Mouse (Mus musculus) lung, embryonic 16.5 days (tissue): ENCODE results near the gene Vps13d. TPM values are rescaled to one million over a fixed set of nuclear protein-coding genes. Genes with fewer than 3 reads are reported as not detected.

Experiments
- ATAC-seq: fragments of 200-750 bp; cut with Nextera tagmentation; 2 replicates; pipeline ENCODE4 v1.8.0; 2017; ENCODE audit warnings: low read depth, mild to moderate bottlenecking, moderate library complexity
- H3K27ac ChIP-seq: fragments of 300-500 bp; sonication (generic); 2 replicates; pipeline ENCODE4 v1.5.1; 2014; ENCODE audit warnings: mild to moderate bottlenecking, control low read depth, low read length
- H3K27me3 ChIP-seq: fragments of 300-500 bp; sonication (generic); 2 replicates; pipeline ENCODE4 v1.6.1; 2014; ENCODE audit warnings: low read depth, low read length, mixed read lengths; ENCODE audit not compliant: control insufficient read depth, insufficient read depth
- H3K36me3 ChIP-seq: fragments of 300-500 bp; sonication (generic); 2 replicates; pipeline ENCODE4 v1.6.1; 2014; ENCODE audit warnings: low read length; ENCODE audit not compliant: control insufficient read depth, insufficient read depth
- H3K4me1 ChIP-seq: fragments of 300-500 bp; sonication (generic); replicated peaks from 2 replicates; pipeline ENCODE4 v1.6.1; 2014; ENCODE audit warnings: low read length, mixed read lengths; ENCODE audit not compliant: control insufficient read depth, insufficient read depth
- H3K4me2 ChIP-seq: fragments of 300-500 bp; sonication (generic); 2 replicates; pipeline ENCODE4 v1.6.1; 2014; ENCODE audit warnings: low read depth, low read length, control low read depth
- H3K4me3 ChIP-seq: fragments of 300-500 bp; sonication (generic); 2 replicates; pipeline ENCODE4 v1.5.1; 2014; ENCODE audit warnings: mild to moderate bottlenecking, low read length, control low read depth
- H3K9ac ChIP-seq: fragments of 300-500 bp; sonication (generic); 2 replicates; pipeline ENCODE4 v1.6.1; 2014; ENCODE audit warnings: low read length, control low read depth
- H3K9me3 ChIP-seq: fragments of 300-500 bp; sonication (generic); 2 replicates; pipeline ENCODE4 v1.6.1; 2016; ENCODE audit warnings: low read length; ENCODE audit not compliant: control insufficient read depth
- WGBS: fragments of 180-500 bp; shearing (Covaris S2); extraction: QIAGEN DNeasy Blood & Tissue Kit; methylation state at CpG from one replicate; pipeline ENCODE4 v1.1.7; 2014; 5-methylcytosine and 5-hydroxymethylcytosine counted together
- polyA plus RNA-seq: library from polyadenylated mRNA; unstranded; fragments of >200 nt; fragmentation: Nextera tagmentation; extraction: Ambion mirVana; gene quantifications from 2 replicates; pipeline ENCODE4 v1.2.1, GENCODE M21; 2015

Gene Vps13d
- polyA plus RNA-seq, 1 experiment from 2014 or later: 5.9 TPM

DNA sequence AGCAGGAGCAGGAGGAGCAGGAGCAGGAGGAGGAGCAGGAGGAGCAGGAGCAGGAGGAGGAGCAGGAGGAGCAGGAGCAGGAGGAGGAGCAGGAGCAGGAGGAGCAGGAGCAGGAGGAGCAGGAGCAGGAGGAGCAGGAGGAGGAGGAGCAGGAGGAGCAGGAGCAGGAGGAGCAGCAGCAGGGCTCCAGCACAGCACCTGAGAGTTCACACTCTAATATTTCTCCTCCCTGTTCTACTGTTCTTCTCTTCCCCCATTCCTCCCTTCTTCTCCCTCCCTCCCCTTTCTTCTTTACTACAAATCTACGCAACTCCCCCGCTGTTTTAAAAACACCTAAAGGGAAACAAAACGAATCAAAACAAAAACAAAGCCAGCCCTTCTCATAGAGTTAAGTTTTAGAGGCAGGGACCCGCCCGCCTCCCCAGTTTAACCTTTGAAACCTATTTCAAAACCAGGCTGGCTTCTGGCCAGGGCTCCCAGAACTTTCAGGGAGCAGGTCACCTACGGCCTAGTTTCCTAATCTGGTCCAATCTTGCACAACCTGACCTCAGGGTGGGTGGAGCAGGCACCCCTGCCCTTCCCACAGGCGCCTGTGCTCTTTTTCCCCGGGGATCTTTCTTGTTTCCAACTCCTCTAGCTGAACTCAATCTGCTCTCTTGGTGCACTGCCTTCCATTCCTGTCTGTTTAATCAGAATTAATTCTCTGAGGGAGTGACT, 234.5 kb downstream of the Vps13d start:
- Histone ChIP-seq H3K9ac (no peak overlapping the region), H3K4me1 (peaks cover 12% of the 10 kb centered on the region; the same call in 1 of the 2 replicates), H3K27me3 (no peaks in the 10 kb centered on the region), H3K4me3 (no peak overlapping the region), H3K27ac (peak overlapping the region; percentile 40; the same call in 1 of the 2 replicates), H3K4me2 (no peak overlapping the region), H3K36me3 (no peaks in the 10 kb centered on the region; the same call in 1 of the 2 replicates), H3K9me3 (no peaks in the 10 kb centered on the region)
- ATAC-seq: peak; percentile 65
- 52% methylated on average over 8 of the region's 8 CpGs for WGBS

DNA sequence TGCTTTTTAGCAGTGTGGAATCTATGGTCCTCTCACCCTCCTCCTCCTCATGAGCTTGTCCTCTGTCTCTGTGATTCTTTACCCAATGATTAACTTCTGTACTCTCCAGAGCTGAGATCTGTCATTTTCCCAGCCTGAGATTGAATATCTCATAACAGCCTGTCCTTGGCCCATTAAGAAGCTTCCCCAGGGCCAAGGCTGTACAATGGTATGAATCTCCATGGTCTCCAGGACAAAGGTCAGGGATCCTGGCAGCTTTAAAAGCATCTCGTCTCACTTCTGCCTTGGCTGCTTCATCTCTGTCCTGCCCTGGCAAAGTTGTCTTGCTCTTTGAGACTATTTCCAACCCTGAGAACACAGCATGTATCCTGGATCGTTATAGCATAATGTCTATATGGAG, 237.1 kb downstream of the Vps13d start:
- WGBS: 70% methylated on average over 2 of the region's 2 CpGs
- no peak for ATAC-seq
- no peak overlapping the region for H3K27ac ChIP-seq

DNA sequence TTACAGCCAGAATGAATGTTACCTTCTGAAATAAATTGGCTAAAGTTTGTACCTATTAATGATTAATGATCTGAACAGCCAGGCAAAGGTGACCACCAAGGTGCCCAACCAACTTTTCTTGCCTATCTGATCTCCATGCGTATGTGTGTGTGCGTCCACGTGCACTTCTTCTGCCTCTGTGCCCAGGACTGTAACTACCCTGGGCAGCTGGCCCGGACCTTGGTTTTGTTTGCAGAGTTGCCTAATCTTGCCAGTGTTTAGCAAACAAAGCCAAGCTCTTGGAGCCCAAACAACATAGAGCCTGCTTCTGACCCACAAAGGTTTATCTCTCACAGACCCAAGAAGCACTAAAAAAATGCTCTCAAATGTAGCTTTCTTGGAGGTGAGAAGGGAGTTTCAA, 237.6 kb downstream of the Vps13d start:
- 55% methylated on average over 4 of the region's 4 CpGs for WGBS

More for the DNA sequence above, 237.1 kb downstream of the Vps13d start:
- no peak overlapping the region for H3K4me3 ChIP-seq
- no peak overlapping the region for H3K9ac ChIP-seq
- H3K4me2 ChIP-seq: no peak overlapping the region
- no peaks in the 10 kb centered on the region for H3K27me3 ChIP-seq
- no peaks in the 10 kb centered on the region; the same call in 1 of the 2 replicates for H3K36me3 ChIP-seq
- H3K9me3 ChIP-seq: no peaks in the 10 kb centered on the region
- H3K4me1 ChIP-seq: peaks cover 12% of the 10 kb centered on the region; the same call in 1 of the 2 replicates

DNA sequence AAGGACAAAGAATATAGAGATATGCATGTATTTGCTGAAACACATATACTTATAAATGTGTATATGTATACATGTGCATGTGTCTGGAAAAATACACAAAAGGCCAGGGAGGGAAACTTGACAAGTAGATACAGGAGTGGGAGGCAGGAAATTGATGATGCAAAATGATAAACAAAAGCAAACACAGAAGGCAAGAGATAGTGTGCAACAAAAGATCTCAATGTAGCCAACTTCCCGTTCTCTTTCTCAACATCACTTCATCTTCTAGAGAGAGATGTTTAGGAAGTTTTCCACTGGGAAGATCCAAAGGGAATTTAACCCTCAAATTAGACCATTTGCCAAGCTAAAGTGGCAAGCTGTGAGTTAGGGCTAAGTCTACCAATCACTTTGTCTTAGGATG, 238.5 kb downstream of the Vps13d start:
- Histone ChIP-seq H3K4me2 (no peak overlapping the region), H3K27me3 (no peaks in the 10 kb centered on the region), H3K27ac (no peak overlapping the region), H3K4me3 (no peak overlapping the region), H3K4me1 (peaks cover 12% of the 10 kb centered on the region; the same call in 1 of the 2 replicates), H3K36me3 (no peaks in the 10 kb centered on the region), H3K9me3 (no peaks in the 10 kb centered on the region), H3K9ac (no peak overlapping the region)
- ATAC-seq: peak; percentile 35; the same call in 1 of the 2 replicates
- 27% methylated on average over 1 of the region's 1 CpGs for WGBS

More for the DNA sequence above, 237.6 kb downstream of the Vps13d start:
- no peaks in the 10 kb centered on the region; the same call in 1 of the 2 replicates for H3K36me3 ChIP-seq
- H3K9me3 ChIP-seq: no peaks in the 10 kb centered on the region
- no peaks in the 10 kb centered on the region for H3K27me3 ChIP-seq
- no peak overlapping the region for H3K4me2 ChIP-seq
- ATAC-seq: 0 out of 2 replicates have a peak, but pooled peaks have one; percentile 21
- peaks cover 12% of the 10 kb centered on the region; the same call in 1 of the 2 replicates for H3K4me1 ChIP-seq
- H3K4me3 ChIP-seq: no peak overlapping the region
- H3K27ac ChIP-seq: no peak overlapping the region
- no peak overlapping the region for H3K9ac ChIP-seq

DNA sequence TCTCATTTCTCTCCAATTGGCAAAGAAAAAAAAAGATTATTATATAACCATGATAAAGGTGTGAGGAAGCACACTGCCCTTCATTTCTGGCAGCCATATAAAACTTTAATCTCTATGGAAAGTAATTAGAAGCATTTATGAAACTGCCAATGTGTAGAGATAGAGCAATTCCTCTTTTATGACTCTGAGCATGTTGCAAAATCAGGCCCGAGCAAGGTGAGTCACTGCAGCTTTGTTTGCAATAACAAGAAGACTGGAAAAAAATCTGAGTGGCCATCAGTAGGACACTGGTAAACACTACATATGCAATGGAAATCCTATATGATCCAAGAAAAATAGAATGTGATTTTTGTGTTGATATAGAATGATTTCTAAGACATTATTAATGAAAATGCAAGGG, 238.9 kb downstream of the Vps13d start:
- Histone ChIP-seq H3K27me3 (no peaks in the 10 kb centered on the region), H3K9ac (no peak overlapping the region), H3K9me3 (no peaks in the 10 kb centered on the region), H3K4me3 (no peak overlapping the region), H3K27ac (no peak overlapping the region), H3K36me3 (no peaks in the 10 kb centered on the region), H3K4me1 (peaks cover 11% of the 10 kb centered on the region; the same call in 1 of the 2 replicates), H3K4me2 (no peak overlapping the region)
- WGBS: 58% methylated on average over 1 of the region's 1 CpGs
- no peak for ATAC-seq

DNA sequence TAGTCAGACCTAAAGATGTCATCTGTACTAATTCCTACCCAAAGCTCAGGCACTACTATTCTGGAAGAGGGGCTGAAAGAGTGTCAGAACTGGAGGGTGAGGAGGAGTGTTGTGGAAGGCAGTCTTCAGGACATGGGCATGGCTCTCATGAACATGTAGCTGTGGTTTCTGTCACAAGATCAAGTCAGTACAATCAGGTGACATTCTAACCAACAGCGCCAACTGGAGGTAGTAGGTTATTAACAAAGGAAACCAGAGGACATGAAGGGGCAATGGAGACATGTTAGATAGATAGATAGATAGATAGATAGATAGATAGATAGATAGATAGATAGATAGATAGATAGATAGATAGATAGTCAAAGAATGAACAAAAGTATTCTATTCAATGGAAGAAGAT, 241.4 kb downstream of the Vps13d start:
- Histone ChIP-seq H3K4me3 (no peak overlapping the region), H3K9ac (no peak overlapping the region), H3K36me3 (no peaks in the 10 kb centered on the region), H3K27me3 (no peaks in the 10 kb centered on the region), H3K4me1 (peaks cover 21% of the 10 kb centered on the region), H3K4me2 (no peak overlapping the region), H3K27ac (no peak overlapping the region), H3K9me3 (no peaks in the 10 kb centered on the region)
- ATAC-seq: no peak
- 88% methylated on average over 1 of the region's 1 CpGs for WGBS

DNA sequence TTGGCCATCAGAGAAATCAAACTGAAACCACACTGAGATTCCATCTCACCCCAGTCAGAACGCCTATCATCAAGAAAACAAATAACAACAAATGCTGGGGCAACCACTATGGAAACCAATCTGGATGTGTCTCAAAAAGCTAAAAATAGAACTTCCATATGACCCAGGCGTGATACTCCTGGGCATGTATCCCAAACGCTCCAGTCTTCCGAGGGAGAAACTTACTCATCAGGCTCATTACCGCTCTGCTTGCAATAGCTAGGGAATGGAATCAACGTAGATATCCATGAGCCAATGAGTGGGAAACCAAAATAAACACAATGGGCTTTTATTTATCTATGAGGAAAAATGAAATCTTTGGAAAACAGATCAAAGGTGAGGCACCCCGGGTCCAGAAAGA, 242.9 kb downstream of the Vps13d start:
- Histone ChIP-seq H3K9ac (no peak overlapping the region), H3K4me2 (no peak overlapping the region), H3K4me3 (no peak overlapping the region), H3K27ac (no peak overlapping the region), H3K9me3 (no peaks in the 10 kb centered on the region), H3K36me3 (no peaks in the 10 kb centered on the region), H3K27me3 (no peaks in the 10 kb centered on the region), H3K4me1 (peaks cover 26% of the 10 kb centered on the region)
- ATAC-seq: peak; percentile 11; the same call in 1 of the 2 replicates
- WGBS: 48% methylated on average over 7 of the region's 7 CpGs

DNA sequence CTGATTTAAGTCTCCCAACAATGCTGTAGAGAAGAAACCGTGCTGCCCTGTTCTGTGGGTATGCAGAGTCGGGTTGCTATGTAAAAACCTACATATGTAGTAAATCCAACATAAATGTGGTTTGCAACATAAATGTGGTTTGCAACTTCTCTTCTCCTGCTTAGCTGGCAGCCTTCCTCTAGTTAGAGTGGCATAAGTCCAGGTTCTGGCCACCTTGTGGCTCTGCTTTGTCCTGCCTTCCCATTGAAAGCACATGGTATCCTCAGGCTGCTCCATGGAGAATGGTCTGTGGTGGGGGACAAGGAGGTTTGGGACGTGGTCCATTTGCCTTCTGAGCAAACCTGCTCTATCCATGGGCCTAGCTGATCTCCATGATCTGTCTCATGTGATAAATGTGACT, 243.9 kb downstream of the Vps13d start:
- WGBS: 85% methylated on average over 3 of the region's 3 CpGs
- no peaks in the 10 kb centered on the region for H3K36me3 ChIP-seq
- ATAC-seq: no peak

DNA sequence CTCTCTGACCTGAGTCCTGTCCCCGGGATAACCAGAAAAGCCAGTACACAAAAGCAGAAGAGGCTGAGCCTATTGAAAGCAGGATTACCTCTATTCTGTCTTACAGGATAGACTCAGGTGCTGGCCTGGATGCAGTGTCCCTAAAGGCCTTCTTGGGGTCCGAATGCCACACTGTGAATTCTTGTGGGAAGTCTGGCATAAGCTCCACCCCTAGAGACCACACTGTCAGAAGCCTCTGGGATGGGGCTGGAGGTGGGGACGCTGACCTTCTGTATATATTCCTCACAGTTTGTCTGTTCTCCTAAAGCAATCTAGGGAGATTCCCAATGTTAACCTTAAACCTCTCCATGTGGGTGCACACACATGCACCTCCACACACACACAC, 244.5 kb downstream of the Vps13d start:
- Histone ChIP-seq H3K9ac (no peak overlapping the region), H3K4me3 (no peak overlapping the region), H3K36me3 (no peaks in the 10 kb centered on the region), H3K27me3 (no peaks in the 10 kb centered on the region), H3K4me2 (no peak overlapping the region), H3K27ac (peak overlapping the region; percentile 38), H3K4me1 (peaks cover 26% of the 10 kb centered on the region), H3K9me3 (no peaks in the 10 kb centered on the region)
- 44% methylated on average over 3 of the region's 3 CpGs for WGBS
- ATAC-seq: no peak

More for the DNA sequence above, 243.9 kb downstream of the Vps13d start:
- Histone ChIP-seq H3K4me1 (peaks cover 26% of the 10 kb centered on the region), H3K27me3 (no peaks in the 10 kb centered on the region), H3K4me2 (no peak overlapping the region), H3K9me3 (no peaks in the 10 kb centered on the region), H3K27ac (no peak overlapping the region), H3K9ac (no peak overlapping the region), H3K4me3 (no peak overlapping the region)
